8 mouse cellular contexts compared by ENCODE assay signal in genomic region chr11:98767713-98768112, GRCm38 (mm10). TPM values are rescaled to one million over a fixed set of nuclear protein-coding genes. Genes with fewer than 3 reads are reported as not detected.
DNase-seq lines count a peak whose midpoint lies in the region; ATAC-seq and TF ChIP-seq lines count a peak whose summit lies in the region.

No protein-coding gene starts in this region.

- H3K27me3 ChIP-seq in lung, embryonic 15.5 days: no peaks in the 10 kb centered on the region
- H3K27me3 ChIP-seq in forebrain, embryonic 15.5 days: no peaks in the 10 kb centered on the region
- H3K27me3 ChIP-seq in intestine, postnatal 0 days (replicated peaks; ENCODE audit: control insufficient read depth, insufficient read depth, low read length): no peaks in the 10 kb centered on the region
- H3K27me3 ChIP-seq in neural tube, embryonic 15.5 days (replicated peaks): no peaks in the 10 kb centered on the region

- DNase-seq in lung, postnatal 25 days (ENCODE audit: low spot score): no peak
- no peak for DNase-seq in thymus, postnatal 10 days (ENCODE audit: low spot score in 2 of 2)
- DNase-seq in adrenal gland, adult 2 months: no peak
- no peak for DNase-seq in layer of hippocampus, postnatal 36 days

- peak overlapping the region; percentile 27; the same call in 1 of the 2 replicates for H3K9ac ChIP-seq in lung, embryonic 15.5 days
- H3K9ac ChIP-seq in forebrain, embryonic 15.5 days (replicated peaks): 0 out of 2 replicates have a peak overlapping the region, but pooled peaks have one; percentile 31
- no peak overlapping the region for H3K9ac ChIP-seq in intestine, postnatal 0 days (ENCODE audit: low read depth, low read length)
- H3K9ac ChIP-seq in neural tube, embryonic 15.5 days (replicated peaks): no peak overlapping the region

- no peaks in the 10 kb centered on the region for H3K9me3 ChIP-seq in lung, embryonic 15.5 days
- no peaks in the 10 kb centered on the region for H3K9me3 ChIP-seq in forebrain, embryonic 15.5 days
- H3K9me3 ChIP-seq in intestine, postnatal 0 days (ENCODE audit: control insufficient read depth): no peaks in the 10 kb centered on the region
- no peaks in the 10 kb centered on the region for H3K9me3 ChIP-seq in neural tube, embryonic 15.5 days (replicated peaks)

- peaks cover 26% of the 10 kb centered on the region for H3K36me3 ChIP-seq in lung, embryonic 15.5 days
- peaks cover 61% of the 10 kb centered on the region for H3K36me3 ChIP-seq in forebrain, embryonic 15.5 days
- H3K36me3 ChIP-seq in intestine, postnatal 0 days (ENCODE audit: control insufficient read depth, insufficient read depth): peaks cover 62% of the 10 kb centered on the region
- peaks cover 53% of the 10 kb centered on the region for H3K36me3 ChIP-seq in neural tube, embryonic 15.5 days

- no peak for ATAC-seq in lung, embryonic 15.5 days (ENCODE audit: borderline replicate concordance, extremely low read depth, low FRiP score, low TSS enrichment)
- 0 out of 2 replicates have a peak, but pooled peaks have one; percentile 5 for ATAC-seq in forebrain, embryonic 15.5 days (replicated peaks)
- no peak for ATAC-seq in intestine, postnatal 0 days
- no peak for ATAC-seq in neural tube, embryonic 15.5 days (ENCODE audit: low FRiP score)

- H3K4me3 ChIP-seq in lung, embryonic 15.5 days: peak overlapping the region; percentile 14
- H3K4me3 ChIP-seq in forebrain, embryonic 15.5 days: peak overlapping the region; percentile 19; the same call in 1 of the 2 replicates
- peak overlapping the region; percentile 20 for H3K4me3 ChIP-seq in intestine, postnatal 0 days (ENCODE audit: low read depth, low read length)
- H3K4me3 ChIP-seq in neural tube, embryonic 15.5 days (replicated peaks): peak overlapping the region; percentile 9; the same call in 1 of the 2 replicates

- 20% methylated on average over 4 of the region's 4 CpGs for WGBS in lung, embryonic 15.5 days
- WGBS in forebrain, embryonic 15.5 days: 9% methylated on average over 4 of the region's 4 CpGs
- 36% methylated on average over 4 of the region's 4 CpGs for WGBS in intestine, postnatal 0 days
- WGBS in neural tube, embryonic 15.5 days: 11% methylated on average over 4 of the region's 4 CpGs

- TF ChIP-seq CTCF in intestine, postnatal 0 days (IDR thresholded peaks at IDR 0.05; ENCODE audit: low read depth): no peak

- peaks cover 91% of the 10 kb centered on the region for H3K4me1 ChIP-seq in lung, embryonic 15.5 days
- H3K4me1 ChIP-seq in forebrain, embryonic 15.5 days: peaks cover 62% of the 10 kb centered on the region
- peaks cover 10% of the 10 kb centered on the region for H3K4me1 ChIP-seq in intestine, postnatal 0 days (replicated peaks; ENCODE audit: control insufficient read depth, insufficient read depth, low read length)
- peaks cover 52% of the 10 kb centered on the region for H3K4me1 ChIP-seq in neural tube, embryonic 15.5 days

- peak overlapping the region; percentile 77 for H3K27ac ChIP-seq in lung, embryonic 15.5 days
- peak overlapping the region; percentile 81 for H3K27ac ChIP-seq in forebrain, embryonic 15.5 days (replicated peaks)
- peak overlapping the region; percentile 6 for H3K27ac ChIP-seq in intestine, postnatal 0 days (ENCODE audit: low read depth, low read length)
- H3K27ac ChIP-seq in neural tube, embryonic 15.5 days (replicated peaks): peak overlapping the region; percentile 82

- peak overlapping the region; percentile 49 for H3K4me2 ChIP-seq in lung, embryonic 15.5 days
- H3K4me2 ChIP-seq in forebrain, embryonic 15.5 days (replicated peaks): peak overlapping the region; percentile 36
- peak overlapping the region; percentile 53 for H3K4me2 ChIP-seq in intestine, postnatal 0 days (replicated peaks; ENCODE audit: low read depth)
- H3K4me2 ChIP-seq in neural tube, embryonic 15.5 days: peak overlapping the region; percentile 41

RNA-seq across cellular contexts. Expression of gene Nr1d1, which starts 7.4 kb away (rescaled TPM):
- 1.0 and 1.5 TPM in 2 replicates for polyA plus RNA-seq in lung, embryonic 15.5 days (2015; fragmentation: Nextera tagmentation; extraction: Ambion mirVana)
- 3.6 TPM in 2 replicates for polyA plus RNA-seq in forebrain, embryonic 15.5 days (2015; fragmentation: Nextera tagmentation; extraction: Ambion mirVana)
- 4.1 and 5.1 TPM in 2 replicates for polyA plus RNA-seq in intestine, postnatal 0 days (2015; fragmentation: Nextera tagmentation; extraction: Ambion mirVana)
- polyA plus RNA-seq in neural tube, embryonic 15.5 days (2015; fragmentation: Nextera tagmentation; extraction: Ambion mirVana): 3.8 and 4.0 TPM in 2 replicates
- 100 to 1,000 TPM; 135 to 155 TPM for total RNA-seq in adrenal gland, adult 2 months (2021)
- polyA plus RNA-seq in adrenal gland, adult 2 months (2012; rRNA removed): 404 and 577 TPM in 2 replicates
- total RNA-seq in layer of hippocampus, postnatal 36 days (2021): 10 to 100 TPM; 59.1 to 78.4 TPM

RNA-seq across cellular contexts. Expression of gene Thra, which starts 27.3 kb away (rescaled TPM):
- polyA plus RNA-seq in lung, embryonic 15.5 days (2015; fragmentation: Nextera tagmentation; extraction: Ambion mirVana): 35.6 and 35.8 TPM in 2 replicates
- 164 and 166 TPM in 2 replicates for polyA plus RNA-seq in forebrain, embryonic 15.5 days (2015; fragmentation: Nextera tagmentation; extraction: Ambion mirVana)
- polyA plus RNA-seq in intestine, postnatal 0 days (2015; fragmentation: Nextera tagmentation; extraction: Ambion mirVana): 32.4 and 39.1 TPM in 2 replicates
- polyA plus RNA-seq in neural tube, embryonic 15.5 days (2015; fragmentation: Nextera tagmentation; extraction: Ambion mirVana): 104 and 125 TPM in 2 replicates
- total RNA-seq in adrenal gland, adult 2 months (2021): 10 to 100 TPM; 84.6 to 86.1 TPM
- 105 and 132 TPM in 2 replicates for polyA plus RNA-seq in adrenal gland, adult 2 months (2012; rRNA removed)
- 100 to 1,000 TPM; 956 to 985 TPM for total RNA-seq in layer of hippocampus, postnatal 36 days (2021)

RNA-seq across cellular contexts. Expression of gene Msl1, which starts 27.6 kb away (rescaled TPM):
- polyA plus RNA-seq in lung, embryonic 15.5 days (2015; fragmentation: Nextera tagmentation; extraction: Ambion mirVana): 21.1 and 21.2 TPM in 2 replicates
- 30.2 and 31.7 TPM in 2 replicates for polyA plus RNA-seq in forebrain, embryonic 15.5 days (2015; fragmentation: Nextera tagmentation; extraction: Ambion mirVana)
- 12.6 and 15.1 TPM in 2 replicates for polyA plus RNA-seq in intestine, postnatal 0 days (2015; fragmentation: Nextera tagmentation; extraction: Ambion mirVana)
- polyA plus RNA-seq in neural tube, embryonic 15.5 days (2015; fragmentation: Nextera tagmentation; extraction: Ambion mirVana): 27.5 and 30.1 TPM in 2 replicates
- total RNA-seq in adrenal gland, adult 2 months (2021): 10 to 100 TPM; 80.9 to 98.0 TPM
- polyA plus RNA-seq in adrenal gland, adult 2 months (2012; rRNA removed): 63.2 and 65.0 TPM in 2 replicates
- 100 to 1,000 TPM; 185 to 187 TPM for total RNA-seq in layer of hippocampus, postnatal 36 days (2021)

RNA-seq across cellular contexts. Expression of gene Casc3, which starts 37.0 kb away (rescaled TPM):
- polyA plus RNA-seq in lung, embryonic 15.5 days (2015; fragmentation: Nextera tagmentation; extraction: Ambion mirVana): 35.7 and 37.9 TPM in 2 replicates
- 53.5 and 53.9 TPM in 2 replicates for polyA plus RNA-seq in forebrain, embryonic 15.5 days (2015; fragmentation: Nextera tagmentation; extraction: Ambion mirVana)
- 10.8 and 12.4 TPM in 2 replicates for polyA plus RNA-seq in intestine, postnatal 0 days (2015; fragmentation: Nextera tagmentation; extraction: Ambion mirVana)
- polyA plus RNA-seq in neural tube, embryonic 15.5 days (2015; fragmentation: Nextera tagmentation; extraction: Ambion mirVana): 44.3 and 46.8 TPM in 2 replicates
- 10 to 100 TPM; 30.0 to 32.3 TPM for total RNA-seq in adrenal gland, adult 2 months (2021)
- 27.9 and 30.2 TPM in 2 replicates for polyA plus RNA-seq in adrenal gland, adult 2 months (2012; rRNA removed)
- total RNA-seq in layer of hippocampus, postnatal 36 days (2021): 10 to 100 TPM; 52.2 to 61.2 TPM

RNA-seq across cellular contexts. Expression of gene Med24, which starts 38.5 kb away (rescaled TPM):
- 51.9 and 53.0 TPM in 2 replicates for polyA plus RNA-seq in lung, embryonic 15.5 days (2015; fragmentation: Nextera tagmentation; extraction: Ambion mirVana)
- polyA plus RNA-seq in forebrain, embryonic 15.5 days (2015; fragmentation: Nextera tagmentation; extraction: Ambion mirVana): 85.1 and 93.6 TPM in 2 replicates
- polyA plus RNA-seq in intestine, postnatal 0 days (2015; fragmentation: Nextera tagmentation; extraction: Ambion mirVana): 14.7 and 18.5 TPM in 2 replicates
- 59.6 and 60.9 TPM in 2 replicates for polyA plus RNA-seq in neural tube, embryonic 15.5 days (2015; fragmentation: Nextera tagmentation; extraction: Ambion mirVana)
- 10 to 100 TPM; 45.3 to 55.1 TPM for total RNA-seq in adrenal gland, adult 2 months (2021)
- polyA plus RNA-seq in adrenal gland, adult 2 months (2012; rRNA removed): 74.3 and 99.6 TPM in 2 replicates
- total RNA-seq in layer of hippocampus, postnatal 36 days (2021): 100 to 1,000 TPM; 127 to 140 TPM

Comparison
In these comparisons a context has a peak if more than half of its experiments do, and no peak if none do; other contexts are left out.
1. H3K27ac ChIP-seq: peak in every context shown above with its lines; median percentile 82 in neural tube, embryonic 15.5 days; 81 in forebrain, embryonic 15.5 days; 77 in lung, embryonic 15.5 days; 6 in intestine, postnatal 0 days.
2. H3K9ac ChIP-seq: peak in lung, embryonic 15.5 days (single experiment) and forebrain, embryonic 15.5 days (single experiment); none in intestine, postnatal 0 days (single experiment) and neural tube, embryonic 15.5 days (single experiment).
3. RNA of gene Nr1d1, which starts 7.4 kb away (polyA plus RNA-seq): 404 to 577 TPM in adrenal gland, adult 2 months; 4.1 to 5.1 TPM in intestine, postnatal 0 days, 3.8 to 4.0 TPM in neural tube, embryonic 15.5 days, 3.6 TPM in forebrain, embryonic 15.5 days and 1.0 to 1.5 TPM in lung, embryonic 15.5 days; every median in the first group is over 10 times any median in the second.
4. Peak in every context shown above with its lines, with median percentiles within 50 percentile points of each other: H3K4me2 ChIP-seq and H3K4me3 ChIP-seq.